Mouse (Mus musculus) adrenal gland, postnatal 36 days (tissue): ENCODE results near the gene Klhdc4. TPM values are rescaled to one million over a fixed set of nuclear protein-coding genes. Genes with fewer than 3 reads are reported as not detected.

ENCODE experiments used
- DNase-seq, 2 experiments: peaks; one replicate each; pipeline ENCODE4 v3.0.0; 2021; ENCODE audit warnings: mixed read lengths in 1 of 2
- long read RNA-seq, 2 experiments: library from polyadenylated mRNA; stranded (forward); transcript quantifications; one replicate each; pipeline ENCODE4 v2.0.0; 2021; ENCODE audit warnings: borderline sequencing depth in 2 of 2
- total RNA-seq, 2 experiments: library from RNA; stranded (reverse); gene quantifications; 2 replicates each; pipeline ENCODE4 v1.2.3; 2021

Gene Klhdc4
- total RNA-seq = 10 to 100 TPM; 22.7 to 23.1 TPM
- long read RNA-seq, experiment 1, transcript Klhdc4-201 (12 exons, 2,078 nt) = major isoform, 36 of 49 reads
- long read RNA-seq, experiment 1, partial matches to known transcripts = 8 of 49 reads
- long read RNA-seq, experiment 1, other reads (novel, unspliced or antisense) = 5 of 49 reads
- long read RNA-seq, experiment 2, transcript Klhdc4-201 (12 exons, 2,078 nt) = major isoform, 16 of 20 reads
- long read RNA-seq, experiment 2, partial matches to known transcripts = 0 of 20 reads
- long read RNA-seq, experiment 2, other reads (novel, unspliced or antisense) = 3 of 20 reads

DNA sequence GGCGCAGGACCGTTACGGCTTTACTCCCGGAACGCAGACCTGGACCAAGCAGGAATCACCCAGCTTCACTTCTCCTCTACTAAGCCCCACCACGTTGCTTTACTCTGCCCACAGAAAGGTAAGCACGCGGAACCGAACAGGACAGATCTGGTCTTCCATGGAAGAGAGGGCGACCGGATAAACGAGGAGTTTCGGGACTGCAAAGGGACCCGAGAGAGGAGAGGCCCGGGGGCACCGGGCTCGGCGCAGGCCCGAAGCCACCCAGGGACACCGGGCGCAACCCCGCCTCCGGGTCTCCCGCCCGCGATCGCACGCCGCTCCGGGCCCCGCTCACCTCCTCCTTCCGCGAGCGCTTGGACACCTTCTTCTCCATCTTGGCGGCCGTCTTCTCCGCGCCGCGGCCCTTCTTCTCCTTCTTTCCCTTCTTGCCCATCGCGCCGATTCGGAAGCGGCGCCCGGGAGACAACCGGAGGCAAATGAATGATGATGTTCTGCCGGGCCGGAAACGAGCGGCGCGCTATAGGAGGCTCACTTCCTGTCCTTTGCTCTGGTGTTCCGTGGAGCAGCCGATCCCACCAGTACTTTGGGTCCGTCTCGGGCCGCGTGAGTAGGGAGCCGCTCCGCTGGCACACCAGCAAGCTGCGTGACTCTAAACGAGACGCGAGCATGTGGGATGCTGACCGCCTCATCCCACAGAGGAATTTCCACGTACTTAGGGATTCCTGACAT, at the start of gene Klhdc4:
Klhdc4 (minus strand) TSS at position 522 of the 729 bp plus-strand sequence.
- peak; percentile 88 for DNase-seq

GRCm38 (mm10) chr8:121877828-121878480, 48.6 kb upstream of the Klhdc4 start:
- DNase-seq = no peak

DNA sequence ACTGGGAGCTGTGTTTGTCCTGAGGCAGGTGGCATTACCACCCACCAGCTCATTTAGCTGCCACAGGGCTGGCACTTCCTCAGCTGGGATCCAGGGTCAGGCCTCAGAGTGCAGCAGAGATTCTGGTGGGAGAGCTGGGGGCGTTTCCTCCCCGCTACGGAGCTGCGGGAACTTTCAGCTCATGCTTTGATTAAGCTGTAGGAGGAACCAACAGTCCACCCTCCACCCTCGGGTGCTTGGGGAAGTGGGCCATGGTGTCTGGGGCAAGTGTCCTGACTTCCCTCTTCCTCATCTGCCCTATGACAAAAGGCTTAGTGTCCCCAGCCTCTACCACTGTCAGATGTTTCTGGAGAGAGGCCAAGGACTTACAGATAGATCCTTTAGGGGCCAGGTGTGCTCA, 47.8 kb upstream of the Klhdc4 start:
- no peak for DNase-seq

GRCm38 (mm10) chr8:121875517-121875916, 46.1 kb upstream of the Klhdc4 start:
- no peak for DNase-seq

- DNase-seq = no peak
Measured at GRCm38 (mm10) chr8:121875045-121875444, 45.7 kb upstream of the Klhdc4 start.

DNA sequence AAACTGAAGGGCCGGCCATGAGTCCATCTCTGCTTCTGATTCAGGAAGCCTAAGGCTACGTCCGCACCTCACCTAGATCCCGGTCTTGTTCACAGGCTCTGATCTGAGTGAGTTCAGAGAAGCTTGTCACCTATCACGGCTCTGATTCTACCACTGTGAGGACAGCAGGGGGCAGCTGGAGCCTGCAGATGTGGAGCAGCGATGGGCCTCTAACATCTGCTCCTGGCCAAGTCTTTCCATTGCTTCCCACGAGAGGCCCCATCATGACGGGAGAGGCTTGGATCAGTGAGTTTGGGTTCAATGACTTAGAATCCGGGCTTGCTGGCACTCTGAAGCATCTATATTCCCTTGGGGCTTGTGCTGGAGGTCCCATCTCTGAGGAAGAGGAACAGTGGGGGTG, 44.7 kb upstream of the Klhdc4 start:
- peak; percentile 74 to 82 for DNase-seq

DNA sequence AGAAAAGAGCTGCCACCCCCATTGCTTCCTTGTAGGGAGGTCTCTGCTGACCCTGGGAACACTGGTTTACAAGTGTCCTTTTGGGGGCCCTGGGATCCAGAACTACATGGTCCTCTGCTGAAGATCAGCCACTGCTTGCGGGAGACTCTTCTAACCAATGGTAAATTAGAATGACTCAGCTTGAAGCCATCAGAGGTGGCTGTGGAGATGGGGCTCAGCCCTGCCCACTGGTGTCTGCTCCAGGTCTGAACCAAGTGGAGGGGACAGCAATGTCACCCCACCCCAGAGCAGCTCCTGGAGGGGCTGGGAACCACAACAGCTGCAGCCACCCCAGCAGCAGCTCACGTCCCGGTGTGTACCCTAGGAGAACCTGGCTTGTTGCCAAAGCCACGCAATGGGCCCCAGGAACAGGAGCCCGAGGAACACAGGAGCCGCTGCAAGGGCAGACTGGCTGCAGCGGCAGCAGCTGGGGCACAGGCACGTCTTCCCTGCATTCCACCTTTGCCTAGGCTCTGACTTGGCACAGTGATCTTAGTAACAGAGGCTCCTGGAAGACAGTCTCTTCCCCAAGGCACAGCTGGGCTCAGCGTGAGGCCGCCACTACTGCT, 42.6 kb upstream of the Klhdc4 start:
- peak; percentile 46 to 56 for DNase-seq

DNA sequence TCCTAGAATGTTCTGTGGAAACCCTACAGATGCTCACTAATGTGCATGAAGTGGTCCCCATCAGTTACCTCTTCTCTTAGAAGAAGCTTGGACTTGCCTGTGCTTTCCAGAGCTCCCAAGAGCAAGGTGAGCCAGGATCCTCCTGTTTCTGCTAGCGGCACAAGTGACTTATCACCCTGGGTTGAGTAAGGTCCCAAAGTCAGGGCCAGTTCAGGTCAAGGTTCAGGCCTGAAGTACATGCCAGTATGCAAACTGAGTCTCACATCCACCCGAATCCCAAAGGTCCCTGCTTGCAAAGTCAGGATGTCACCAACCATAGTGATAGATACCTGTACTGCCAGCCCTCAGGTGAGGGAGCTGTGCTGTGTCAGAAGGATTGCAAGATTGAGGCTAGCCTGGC, 40.8 kb upstream of the Klhdc4 start:
- no peak for DNase-seq

DNA sequence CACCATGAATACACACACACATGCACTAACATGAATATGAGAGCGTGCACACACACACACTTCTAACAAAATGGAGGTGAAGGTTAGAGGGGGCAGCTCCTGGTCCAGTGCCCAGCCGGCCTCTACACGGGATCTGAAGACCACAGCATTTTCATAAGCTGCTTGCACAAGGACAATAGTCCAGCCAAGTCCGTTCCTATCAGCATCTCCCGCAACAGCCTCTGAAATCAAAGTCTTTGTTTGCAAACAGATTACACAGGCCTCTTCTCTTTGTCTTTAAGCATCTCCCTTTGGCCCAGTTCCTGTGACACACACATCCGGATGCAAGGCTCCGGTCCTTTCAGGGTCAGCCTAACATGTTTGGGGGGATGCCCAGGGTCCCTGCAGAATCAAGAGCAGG, 39.5 kb upstream of the Klhdc4 start:
- no peak for DNase-seq

- peak; percentile 81 to 83 for DNase-seq
Measured at GRCm38 (mm10) chr8:121868196-121868595, 38.8 kb upstream of the Klhdc4 start.

DNA sequence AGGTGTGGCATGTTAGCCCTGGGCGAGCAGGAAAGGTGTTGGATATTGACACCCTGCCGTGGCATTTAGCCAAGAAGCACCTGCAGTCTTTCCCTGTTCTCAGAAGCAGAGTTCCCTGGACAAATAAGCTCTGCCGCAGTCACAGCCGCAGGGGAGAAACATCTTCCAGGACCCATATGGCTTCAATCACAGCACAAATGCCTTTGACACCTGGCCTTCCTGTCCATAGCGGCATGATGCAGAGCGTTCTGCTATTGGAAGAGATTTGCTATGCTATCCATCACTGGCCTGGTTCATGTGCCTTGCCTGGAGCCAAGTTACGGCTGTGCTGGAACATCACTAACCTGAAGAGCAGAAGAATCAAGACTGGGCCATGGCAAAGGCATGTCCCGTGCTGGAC, 36.0 kb upstream of the Klhdc4 start:
- no peak for DNase-seq

DNA sequence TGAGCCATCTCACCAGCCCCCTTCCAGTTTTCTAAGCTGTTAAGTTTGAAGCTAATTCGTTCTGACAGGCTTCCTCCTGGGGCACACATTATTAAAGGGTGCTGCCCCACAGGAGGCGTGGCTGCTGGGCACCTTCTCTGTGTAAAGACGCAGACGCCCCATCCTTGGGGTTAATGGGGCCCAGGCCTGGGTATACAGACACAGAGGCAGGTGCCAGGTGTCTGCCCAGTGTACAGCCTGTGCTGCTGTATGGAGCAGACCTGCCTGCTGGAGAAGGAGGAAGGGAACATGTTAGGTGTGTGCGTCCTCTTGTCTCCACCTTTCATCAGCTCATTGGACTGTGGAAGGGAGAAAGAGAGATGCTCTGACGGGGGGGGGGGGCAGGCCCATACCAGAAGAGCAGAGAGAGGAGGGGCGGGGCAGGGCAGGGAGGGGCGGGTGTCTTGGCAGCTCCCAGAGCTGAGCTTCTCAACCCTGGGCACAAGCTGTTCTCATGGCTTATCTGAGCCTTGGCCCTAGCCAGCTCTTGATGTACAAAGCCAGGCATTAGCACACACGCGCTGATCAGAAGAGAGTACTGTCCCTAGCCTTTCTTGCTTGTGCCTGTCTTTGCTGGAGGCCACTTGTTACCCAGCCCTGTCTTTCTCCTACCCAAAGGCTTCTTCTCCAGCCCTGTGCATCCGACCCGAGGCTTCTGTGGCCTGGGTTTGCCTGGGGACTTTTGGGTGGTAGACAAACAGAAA, 32.6 kb upstream of the Klhdc4 start:
- peak in 1 of 2 experiments; percentile 67 for DNase-seq

- no peak for DNase-seq
Measured at GRCm38 (mm10) chr8:121861276-121861675, 31.9 kb upstream of the Klhdc4 start.

DNA sequence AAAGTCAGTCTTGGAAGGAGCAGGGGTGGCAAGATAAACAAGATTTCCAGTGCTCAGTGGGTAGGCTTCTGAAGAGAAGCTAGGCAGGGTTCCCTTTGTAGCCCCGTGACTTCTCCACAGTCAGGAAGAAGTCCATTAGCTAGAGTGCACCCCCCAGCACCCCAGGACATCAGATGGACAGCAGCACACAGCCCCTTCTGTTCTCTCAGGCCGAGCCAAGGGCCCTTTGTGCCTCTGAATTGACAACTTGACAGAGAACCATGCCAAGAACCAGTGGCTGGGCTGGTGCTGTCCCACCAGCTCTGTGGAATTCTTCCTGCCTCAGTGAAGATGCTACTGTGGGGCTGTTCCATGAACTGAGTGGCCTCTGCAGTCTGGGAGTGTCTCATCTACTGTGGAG, 28.4 kb upstream of the Klhdc4 start:
- DNase-seq = no peak

DNA sequence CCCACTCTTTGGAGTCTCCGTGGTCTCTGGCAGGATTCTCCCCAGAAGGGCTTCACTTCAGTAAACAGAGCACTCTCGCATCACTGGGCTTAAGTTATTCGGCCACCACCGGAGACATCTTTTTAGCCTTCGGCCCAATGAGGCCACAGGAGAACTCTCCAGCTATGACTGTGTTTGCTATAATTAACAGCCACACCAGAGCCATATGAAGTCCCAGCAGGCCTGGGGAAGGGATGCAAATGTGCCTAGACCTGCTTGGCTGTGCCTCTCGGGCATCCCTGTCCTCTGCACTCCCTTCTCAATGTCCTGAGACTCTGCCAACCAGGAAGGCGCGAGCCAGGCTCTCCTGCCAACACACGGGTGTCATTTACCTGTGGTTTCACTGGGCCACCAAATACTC, 28.0 kb upstream of the Klhdc4 start:
- no peak for DNase-seq

DNA sequence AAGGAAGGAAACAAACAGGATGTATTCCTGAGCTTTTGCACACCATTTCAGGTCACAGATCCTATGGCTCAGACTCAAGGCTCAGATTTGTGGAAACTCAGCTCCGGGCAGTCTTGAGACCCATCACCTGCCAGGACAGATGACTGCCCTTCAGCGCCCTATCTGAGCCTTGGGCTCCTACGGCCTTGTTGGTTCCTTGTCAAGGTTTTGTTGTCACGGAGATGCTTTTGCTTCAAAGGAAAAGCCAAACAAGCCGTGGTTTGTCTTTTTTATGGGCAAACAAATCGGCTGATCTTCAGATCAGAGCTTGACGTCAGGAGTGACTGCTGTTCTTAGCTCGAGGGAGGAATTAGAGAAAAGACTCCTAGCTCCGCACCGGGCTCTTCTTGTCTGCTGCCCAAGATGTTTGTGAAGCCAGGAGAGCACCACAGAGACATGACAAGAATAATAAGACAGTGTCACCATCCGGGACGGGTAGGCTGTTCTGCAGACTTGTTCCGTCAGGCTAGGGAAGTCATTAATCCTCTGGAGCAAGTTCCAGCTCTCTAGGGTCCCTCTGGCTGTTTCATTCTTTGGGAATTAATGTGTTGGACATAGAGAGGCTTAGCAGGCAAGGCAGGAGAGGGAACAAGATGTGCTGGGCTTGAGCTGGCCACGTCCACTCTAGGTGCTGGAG, 26.8 kb upstream of the Klhdc4 start:
- DNase-seq = peak; percentile 49 to 52

GRCm38 (mm10) chr8:121853586-121853985, 24.2 kb upstream of the Klhdc4 start:
- peak; percentile 74 to 76 for DNase-seq

- no peak for DNase-seq
Measured at GRCm38 (mm10) chr8:121852464-121852863, 23.1 kb upstream of the Klhdc4 start.

DNA sequence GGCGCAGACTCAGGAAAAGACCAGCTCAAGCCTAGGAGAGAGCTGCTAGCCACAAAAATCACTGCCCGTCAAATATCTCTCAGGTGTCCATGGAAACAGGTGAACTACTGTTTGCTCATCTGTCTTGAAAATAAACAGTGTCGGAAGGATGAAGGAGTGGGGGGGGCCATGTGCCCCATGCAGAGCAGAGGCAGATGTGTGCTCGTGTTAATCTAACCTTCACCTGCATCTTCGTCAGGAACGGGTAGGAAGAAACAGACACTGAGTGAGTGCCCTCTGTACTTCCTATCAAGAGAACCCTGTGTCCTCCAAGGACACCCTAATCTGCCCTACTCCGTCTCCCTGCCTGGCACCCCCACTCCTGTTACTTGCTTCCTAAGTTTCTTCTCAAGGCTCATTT, 22.3 kb upstream of the Klhdc4 start:
- no peak for DNase-seq

- peak; percentile 97 for DNase-seq
Measured at GRCm38 (mm10) chr8:121850821-121851470, 21.6 kb upstream of the Klhdc4 start.

DNA sequence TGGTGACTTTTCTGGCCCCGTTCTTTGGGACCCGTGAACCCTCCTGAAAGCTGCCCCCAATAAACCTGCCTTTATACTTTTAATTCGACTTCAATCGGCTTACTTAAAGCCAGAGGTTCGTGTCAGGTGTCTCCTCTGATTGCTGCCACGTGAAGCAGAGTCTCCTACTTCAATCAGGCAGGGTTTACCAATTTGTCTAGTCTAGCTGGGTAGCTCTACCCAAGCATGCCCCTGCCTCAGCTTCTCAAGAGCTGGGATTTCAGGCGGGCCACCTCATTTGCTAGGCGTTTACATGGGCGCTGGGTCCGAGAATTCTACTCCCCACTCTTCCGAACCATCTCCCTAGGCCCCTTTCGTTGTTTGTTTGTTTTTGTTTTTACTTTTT, 21.1 kb upstream of the Klhdc4 start:
- no peak for DNase-seq
